Mouse (Mus musculus) embryonic facial prominence, embryonic 12.5 days (tissue): ENCODE data around the gene Kcns3. TPM values are rescaled to one million over a fixed set of nuclear protein-coding genes. Genes with fewer than 3 reads are reported as not detected.

Source experiments
- ATAC-seq: fragments of 200-750 bp; cut with Nextera tagmentation; 2 replicates; pipeline ENCODE4 v1.8.0; 2017; ENCODE audit not compliant: insufficient number of reproducible peaks, insufficient read depth, low FRiP score, low TSS enrichment
- H3K27ac ChIP-seq: fragments of 300-500 bp; sonication (generic); 2 replicates; pipeline ENCODE4 v1.5.1; 2016; ENCODE audit warnings: mild to moderate bottlenecking
- H3K27me3 ChIP-seq: fragments of 300-500 bp; sonication (generic); 2 replicates; pipeline ENCODE4 v1.6.1; 2016; ENCODE audit warnings: mild to moderate bottlenecking, moderate library complexity
- H3K36me3 ChIP-seq: fragments of 300-500 bp; sonication (generic); 2 replicates; pipeline ENCODE4 v1.6.1; 2016; ENCODE audit warnings: mild to moderate bottlenecking
- H3K4me1 ChIP-seq: fragments of 300-500 bp; sonication (generic); 2 replicates; pipeline ENCODE4 v1.6.1; 2016
- H3K4me2 ChIP-seq: fragments of 300-500 bp; sonication (generic); replicated peaks from 2 replicates; pipeline ENCODE4 v1.6.1; 2016; ENCODE audit warnings: mild to moderate bottlenecking, moderate library complexity
- H3K4me3 ChIP-seq: fragments of 300-500 bp; sonication (generic); 2 replicates; pipeline ENCODE4 v1.5.1; 2016; ENCODE audit warnings: mild to moderate bottlenecking
- H3K9ac ChIP-seq: fragments of 300-500 bp; sonication (generic); 2 replicates; pipeline ENCODE4 v1.6.1; 2016; ENCODE audit warnings: mild to moderate bottlenecking, moderate library complexity
- H3K9me3 ChIP-seq: fragments of 300-500 bp; sonication (generic); 2 replicates; pipeline ENCODE4 v1.6.1; 2016; ENCODE audit warnings: mild to moderate bottlenecking, moderate library complexity
- WGBS: fragments of 180-500 bp; shearing (Covaris S2); methylation state at CpG from one replicate; pipeline ENCODE4 v1.1.7; 2016; 5-methylcytosine and 5-hydroxymethylcytosine counted together
- polyA plus RNA-seq: library from polyadenylated mRNA; unstranded; fragments of >200 nt; fragmentation: Nextera tagmentation; extraction: Ambion mirVana; gene quantifications from 2 replicates; pipeline ENCODE4 v1.2.1, GENCODE M21; 2016

Gene Kcns3
- polyA plus RNA-seq = 0.93 and 1.2 TPM in 2 replicates

- Histone ChIP-seq H3K36me3 (no peaks in the 10 kb centered on the region), H3K4me2 (peak within 1 kb of the TSS; percentile 96), H3K4me1 (0 out of 2 replicates have a peak, but pooled peaks cover 2% of the 10 kb centered on the region), H3K27ac (no peak within 1 kb of the TSS), H3K9ac (peak within 1 kb of the TSS; percentile 57), H3K9me3 (no peaks in the 10 kb centered on the region), H3K4me3 (peak within 1 kb of the TSS; percentile 56), H3K27me3 (peaks cover 57% of the 10 kb centered on the region)
- WGBS = 26% methylated on average over 15 of the region's 15 CpGs
- ATAC-seq = no peak
These were observed at the start of gene Kcns3 for GRCm38 (mm10) chr12:11151015-11151414. Gene Kcns3, minus strand, starts transcription at chr12:11151056.

DNA sequence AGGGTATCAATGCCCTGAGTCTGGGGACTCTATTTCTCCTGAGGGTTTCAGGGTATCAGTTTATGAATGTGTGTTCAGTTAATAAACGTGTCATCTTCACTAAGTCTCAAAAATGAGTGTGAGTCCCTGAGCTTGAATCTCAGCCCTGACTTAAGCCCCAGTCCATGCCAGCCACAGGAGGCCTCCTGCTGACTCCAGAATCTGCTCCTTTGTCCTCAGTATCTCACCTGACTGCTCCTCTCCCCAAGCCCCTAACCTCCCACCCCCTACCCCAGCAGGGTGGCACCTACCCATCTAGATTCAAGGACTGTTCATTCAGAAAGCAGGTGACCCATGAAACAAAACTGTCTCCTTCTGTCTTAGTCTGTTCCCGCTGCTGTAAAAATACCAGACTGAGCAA, 47.7 kb upstream of the Kcns3 start:
- Histone ChIP-seq H3K4me1 (no peaks in the 10 kb centered on the region), H3K36me3 (no peaks in the 10 kb centered on the region), H3K9me3 (no peaks in the 10 kb centered on the region), H3K27ac (no peak overlapping the region), H3K4me2 (no peak overlapping the region), H3K27me3 (no peaks in the 10 kb centered on the region), H3K4me3 (no peak overlapping the region), H3K9ac (no peak overlapping the region)
- 28% methylated on average over 2 of the region's 2 CpGs for WGBS
- no peak for ATAC-seq

DNA sequence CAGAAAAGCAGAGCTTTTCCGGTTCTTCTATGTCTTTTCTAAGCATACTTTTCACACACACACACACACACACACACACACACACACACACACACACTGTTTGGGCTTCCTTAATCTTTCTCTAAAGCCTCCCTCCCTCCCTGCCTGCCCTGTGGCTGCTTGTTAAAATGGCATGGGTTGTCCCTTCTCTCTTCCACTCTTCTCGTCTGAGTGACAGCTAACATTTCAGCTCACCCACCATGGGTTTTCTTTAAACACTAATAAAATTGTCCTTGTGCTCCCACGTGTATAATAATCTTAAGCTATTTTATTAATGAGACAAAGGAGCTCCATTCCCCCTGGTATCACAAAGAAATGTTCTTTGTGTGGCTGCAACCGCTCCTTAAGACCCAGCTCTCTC, 47.2 kb upstream of the Kcns3 start:
- no peaks in the 10 kb centered on the region for H3K36me3 ChIP-seq
- WGBS = 46% methylated on average over 4 of the region's 4 CpGs
- H3K4me3 ChIP-seq = no peak overlapping the region
- H3K9me3 ChIP-seq = no peaks in the 10 kb centered on the region
- ATAC-seq = no peak
- H3K27ac ChIP-seq = no peak overlapping the region
- H3K4me1 ChIP-seq = no peaks in the 10 kb centered on the region
- H3K9ac ChIP-seq = no peak overlapping the region
- H3K27me3 ChIP-seq = no peaks in the 10 kb centered on the region
- no peak overlapping the region for H3K4me2 ChIP-seq

- Histone ChIP-seq H3K4me2 (no peak overlapping the region), H3K36me3 (no peaks in the 10 kb centered on the region), H3K9ac (no peak overlapping the region), H3K4me3 (no peak overlapping the region), H3K27me3 (no peaks in the 10 kb centered on the region), H3K9me3 (no peaks in the 10 kb centered on the region), H3K4me1 (no peaks in the 10 kb centered on the region), H3K27ac (no peak overlapping the region)
- ATAC-seq = no peak
- WGBS = 46% methylated on average over 5 of the region's 5 CpGs
These were observed 46.0 kb upstream of the Kcns3 start for GRCm38 (mm10) chr12:11196830-11197229.

GRCm38 (mm10) chr12:11196142-11196597, 45.3 kb upstream of the Kcns3 start:
- no peak for ATAC-seq
- no peaks in the 10 kb centered on the region for H3K9me3 ChIP-seq
- H3K4me1 ChIP-seq = no peaks in the 10 kb centered on the region
- peak overlapping the region; percentile 43 for H3K4me2 ChIP-seq
- H3K27ac ChIP-seq = no peak overlapping the region
- 10% methylated on average over 19 of the region's 19 CpGs for WGBS
- no peaks in the 10 kb centered on the region for H3K27me3 ChIP-seq
- no peak overlapping the region for H3K9ac ChIP-seq
- no peaks in the 10 kb centered on the region for H3K36me3 ChIP-seq
- no peak overlapping the region for H3K4me3 ChIP-seq

GRCm38 (mm10) chr12:11195031-11195430, 44.2 kb upstream of the Kcns3 start:
- no peak for ATAC-seq
- no peak overlapping the region for H3K4me2 ChIP-seq
- WGBS = 80% methylated on average over 1 of the region's 1 CpGs

GRCm38 (mm10) chr12:11178486-11179154, 27.8 kb upstream of the Kcns3 start:
- Histone ChIP-seq H3K4me2 (peak overlapping the region; percentile 23), H3K9ac (no peak overlapping the region)
- WGBS = 24% methylated on average over 11 of the region's 11 CpGs

More at GRCm38 (mm10) chr12:11195031-11195430, 44.2 kb upstream of the Kcns3 start:
- H3K27ac ChIP-seq = no peak overlapping the region
- H3K4me1 ChIP-seq = no peaks in the 10 kb centered on the region
- no peak overlapping the region for H3K9ac ChIP-seq
- no peaks in the 10 kb centered on the region for H3K27me3 ChIP-seq
- H3K4me3 ChIP-seq = no peak overlapping the region
- H3K36me3 ChIP-seq = no peaks in the 10 kb centered on the region
- H3K9me3 ChIP-seq = no peaks in the 10 kb centered on the region

GRCm38 (mm10) chr12:11177408-11178394, 26.8 kb upstream of the Kcns3 start:
- Histone ChIP-seq H3K4me1 (peaks cover 6% of the 10 kb centered on the region; the same call in 1 of the 2 replicates), H3K9ac (no peak overlapping the region), H3K36me3 (no peaks in the 10 kb centered on the region), H3K27ac (no peak overlapping the region), H3K4me2 (no peak overlapping the region), H3K9me3 (no peaks in the 10 kb centered on the region), H3K4me3 (no peak overlapping the region), H3K27me3 (no peaks in the 10 kb centered on the region)
- 43% methylated on average over 5 of the region's 5 CpGs for WGBS
- ATAC-seq = no peak

More at GRCm38 (mm10) chr12:11178486-11179154, 27.8 kb upstream of the Kcns3 start:
- Histone ChIP-seq H3K36me3 (no peaks in the 10 kb centered on the region), H3K27me3 (no peaks in the 10 kb centered on the region), H3K27ac (no peak overlapping the region), H3K4me3 (no peak overlapping the region), H3K9me3 (no peaks in the 10 kb centered on the region), H3K4me1 (peaks cover 6% of the 10 kb centered on the region; the same call in 1 of the 2 replicates)
- 0 out of 2 replicates have a peak, but pooled peaks have one; percentile 64 for ATAC-seq

- 90% methylated on average over 3 of the region's 3 CpGs for WGBS
- no peak overlapping the region for H3K4me2 ChIP-seq
- no peak for ATAC-seq
- no peaks in the 10 kb centered on the region for H3K9me3 ChIP-seq
- no peaks in the 10 kb centered on the region for H3K36me3 ChIP-seq
- no peak overlapping the region for H3K9ac ChIP-seq
- no peak overlapping the region for H3K4me3 ChIP-seq
- no peak overlapping the region for H3K27ac ChIP-seq
- no peaks in the 10 kb centered on the region for H3K4me1 ChIP-seq
- no peaks in the 10 kb centered on the region for H3K27me3 ChIP-seq
These were observed 7.8 kb upstream of the Kcns3 start for GRCm38 (mm10) chr12:11158670-11159069.

- H3K27ac ChIP-seq = no peak overlapping the region
- H3K27me3 ChIP-seq = peaks cover 29% of the 10 kb centered on the region
- 90% methylated on average over 1 of the region's 1 CpGs for WGBS
- ATAC-seq = no peak
- H3K9ac ChIP-seq = no peak overlapping the region
- no peak overlapping the region for H3K4me2 ChIP-seq
- no peak overlapping the region for H3K4me3 ChIP-seq
- H3K9me3 ChIP-seq = no peaks in the 10 kb centered on the region
- no peaks in the 10 kb centered on the region for H3K4me1 ChIP-seq
- H3K36me3 ChIP-seq = no peaks in the 10 kb centered on the region
These were observed 4.3 kb upstream of the Kcns3 start for GRCm38 (mm10) chr12:11155123-11155522.

DNA sequence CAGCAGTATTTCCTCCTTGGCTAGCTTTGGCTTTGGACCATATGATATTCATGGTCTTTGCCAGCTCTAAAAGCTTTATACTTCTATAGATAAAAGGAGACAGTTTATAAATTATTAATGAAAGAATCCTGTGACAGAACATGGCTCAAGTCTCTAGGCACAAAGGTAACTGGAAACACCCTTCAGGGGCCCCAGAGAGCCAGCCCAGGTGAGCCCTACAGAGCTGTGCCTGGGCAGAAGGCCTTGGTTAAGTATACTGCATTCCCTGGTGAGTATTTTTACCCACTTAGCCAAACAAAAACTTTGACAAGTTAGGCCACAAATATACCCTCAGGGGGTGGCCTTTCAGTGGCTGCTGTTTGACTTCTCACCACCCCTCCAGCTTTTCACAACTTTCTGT, 2.7 kb upstream of the Kcns3 start:
- Histone ChIP-seq H3K4me3 (no peak overlapping the region), H3K27ac (no peak overlapping the region), H3K9me3 (no peaks in the 10 kb centered on the region), H3K36me3 (no peaks in the 10 kb centered on the region), H3K4me1 (0 out of 2 replicates have a peak, but pooled peaks cover 2% of the 10 kb centered on the region), H3K4me2 (no peak overlapping the region), H3K9ac (no peak overlapping the region), H3K27me3 (peaks cover 44% of the 10 kb centered on the region)
- ATAC-seq = no peak
